Comparison of ENCODE assay signal across 12 mouse cellular contexts in genomic region chr6:72868688-72869087, GRCm38 (mm10). TPM values are rescaled to one million over a fixed set of nuclear protein-coding genes. Genes with fewer than 3 reads are reported as not detected.
DNase-seq lines count a peak whose midpoint lies in the region; ATAC-seq and TF ChIP-seq lines count a peak whose summit lies in the region.
"Had no signal": no experiment of that assay in that cellular context is flagged by ENCODE, and none has a peak within 500 bp of the region (broad histone marks: within the 10 kb centered on the region; RNA-seq: fewer than 3 reads in every experiment).

No protein-coding gene starts in this region.

- TF ChIP-seq POLR2A in myocyte (IDR thresholded peaks at IDR 0.05; ENCODE audit: insufficient read length, low read depth): no peak

- no peaks in the 10 kb centered on the region for H3K27me3 ChIP-seq in intestine, embryonic 16.5 days (replicated peaks; ENCODE audit: control insufficient read depth, insufficient read depth, low read length)
- no peaks in the 10 kb centered on the region for H3K27me3 ChIP-seq in myocyte (ENCODE audit: control insufficient read depth, insufficient read depth, insufficient read length)
- no peaks in the 10 kb centered on the region for H3K27me3 ChIP-seq in forebrain, embryonic 14.5 days (replicated peaks; ENCODE audit: control insufficient read depth, insufficient read depth, low read length)
- H3K27me3 ChIP-seq in hindbrain, embryonic 14.5 days (ENCODE audit: control insufficient read depth, insufficient read depth, low read length): no peaks in the 10 kb centered on the region
- H3K27me3 ChIP-seq: embryonic facial prominence, embryonic 13.5 days; heart, embryonic 13.5 days had no signal

- peaks cover 100% of the 10 kb centered on the region for H3K79me2 ChIP-seq in myocyte (ENCODE audit: control insufficient read depth, insufficient read depth)

- no peaks in the 10 kb centered on the region for H3K36me3 ChIP-seq in intestine, embryonic 16.5 days (ENCODE audit: control insufficient read depth, insufficient read depth, low read length)
- no peaks in the 10 kb centered on the region for H3K36me3 ChIP-seq in myocyte (ENCODE audit: control insufficient read depth, insufficient read depth)
- no peaks in the 10 kb centered on the region for H3K36me3 ChIP-seq in forebrain, embryonic 14.5 days (ENCODE audit: control insufficient read depth, insufficient read depth, low read length)
- no peaks in the 10 kb centered on the region for H3K36me3 ChIP-seq in hindbrain, embryonic 14.5 days (replicated peaks; ENCODE audit: control insufficient read depth, insufficient read depth)

- TF ChIP-seq CTCF in gastrocnemius, adult 2 months (IDR thresholded peaks at IDR 0.05): no peak

- no peaks in the 10 kb centered on the region for H3K9me3 ChIP-seq in intestine, embryonic 16.5 days (ENCODE audit: control insufficient read depth, low read length)
- no peaks in the 10 kb centered on the region for H3K9me3 ChIP-seq in forebrain, embryonic 14.5 days (replicated peaks; ENCODE audit: control insufficient read depth, low read length)
- H3K9me3 ChIP-seq in hindbrain, embryonic 14.5 days (ENCODE audit: control insufficient read depth, low read length): no peaks in the 10 kb centered on the region
- H3K9me3 ChIP-seq: embryonic facial prominence, embryonic 13.5 days; heart, embryonic 13.5 days had no signal

- H3ac ChIP-seq in myocyte (ENCODE audit: control insufficient read depth, insufficient read length): no peak overlapping the region

- H3K4me3 ChIP-seq in gastrocnemius, adult 2 months: no peak overlapping the region
- H3K4me3 ChIP-seq in intestine, embryonic 16.5 days (ENCODE audit: low read length): no peak overlapping the region
- no peak overlapping the region for H3K4me3 ChIP-seq in myocyte
- no peak overlapping the region for H3K4me3 ChIP-seq in forebrain, embryonic 14.5 days (ENCODE audit: low read depth, low read length)
- no peak overlapping the region for H3K4me3 ChIP-seq in hindbrain, embryonic 14.5 days (replicated peaks; ENCODE audit: low read length)
- H3K4me3 ChIP-seq: embryonic facial prominence, embryonic 13.5 days; heart, embryonic 13.5 days had no signal

- H3K4me2 ChIP-seq in intestine, embryonic 16.5 days (ENCODE audit: low read depth, low read length): no peak overlapping the region
- no peak overlapping the region for H3K4me2 ChIP-seq in myocyte (ENCODE audit: low read depth)
- no peak overlapping the region for H3K4me2 ChIP-seq in forebrain, embryonic 14.5 days (ENCODE audit: low read length)
- H3K4me2 ChIP-seq in hindbrain, embryonic 14.5 days (replicated peaks): no peak overlapping the region
- H3K4me2 ChIP-seq: embryonic facial prominence, embryonic 13.5 days; heart, embryonic 13.5 days had no signal

- no peak overlapping the region for H3K9ac ChIP-seq in intestine, embryonic 16.5 days (ENCODE audit: low read depth, low read length)
- no peak overlapping the region for H3K9ac ChIP-seq in forebrain, embryonic 14.5 days (ENCODE audit: low read length)
- no peak overlapping the region for H3K9ac ChIP-seq in hindbrain, embryonic 14.5 days
- H3K9ac ChIP-seq: embryonic facial prominence, embryonic 13.5 days; heart, embryonic 13.5 days had no signal

- WGBS in intestine, embryonic 16.5 days: 55% methylated on average over 5 of the region's 5 CpGs
- 83% methylated on average over 5 of the region's 5 CpGs for WGBS in forebrain, embryonic 14.5 days
- 95% methylated on average over 5 of the region's 5 CpGs for WGBS in hindbrain, embryonic 14.5 days

- DNase-seq in gastrocnemius, adult 2 months: no peak
- no peak for DNase-seq in gastrocnemius, postnatal 36 days
- DNase-seq in ovary, postnatal 36 days (ENCODE audit: low spot score): peak; percentile 35
- DNase-seq in ovary, postnatal 14 days (ENCODE audit: low spot score): no peak
- no peak for DNase-seq in forebrain, embryonic 14.5 days (ENCODE audit: low spot score)
- DNase-seq in hindbrain, embryonic 14.5 days (ENCODE audit: low spot score): no peak
- DNase-seq: cerebellum, adult 8-10 months; thymus, adult 18-20 months had no signal

- H3K27ac ChIP-seq in gastrocnemius, adult 2 months: peak overlapping the region; percentile 39; the same call in 1 of the 2 replicates
- H3K27ac ChIP-seq in intestine, embryonic 16.5 days (ENCODE audit: low read length): peak overlapping the region; percentile 25; the same call in 1 of the 2 replicates
- H3K27ac ChIP-seq in forebrain, embryonic 14.5 days (ENCODE audit: low read depth, low read length): no peak overlapping the region
- H3K27ac ChIP-seq in hindbrain, embryonic 14.5 days: no peak overlapping the region
- H3K27ac ChIP-seq: embryonic facial prominence, embryonic 13.5 days; heart, embryonic 13.5 days had no signal

- intact Hi-C loops in gastrocnemius, adult 2 months (cut with DNase I): no loop called here
- intact Hi-C loops in gastrocnemius, postnatal 36 days (cut with DNase I): no loop called here

- peak; percentile 63; the same call in 1 of the 2 replicates for ATAC-seq in intestine, embryonic 16.5 days
- no peak for ATAC-seq in forebrain, embryonic 14.5 days
- no peak for ATAC-seq in hindbrain, embryonic 14.5 days (ENCODE audit: low FRiP score)

- H3K4me1 ChIP-seq in intestine, embryonic 16.5 days (ENCODE audit: control insufficient read depth, insufficient read depth, low read length): peaks cover 12% of the 10 kb centered on the region
- H3K4me1 ChIP-seq in forebrain, embryonic 14.5 days (ENCODE audit: control insufficient read depth, insufficient read depth, low read length): no peaks in the 10 kb centered on the region
- H3K4me1 ChIP-seq in hindbrain, embryonic 14.5 days (replicated peaks; ENCODE audit: control insufficient read depth, insufficient read depth, low read length): peaks cover 16% of the 10 kb centered on the region; the same call in 1 of the 2 replicates

TF ChIP-seq in myocyte, 11 proteins besides CTCF, POLR2A, EP300 and RAD21:
- TF ChIP-seq CEBPB (IDR thresholded peaks at IDR 0.05; ENCODE audit: insufficient read depth, poor library complexity, severe bottlenecking) (no peak), TCF12 (IDR thresholded peaks at IDR 0.05; ENCODE audit: insufficient read depth, poor library complexity, severe bottlenecking) (no peak), POLR2AphosphoS2 (IDR thresholded peaks at IDR 0.05; ENCODE audit: insufficient read length, low read depth) (no peak), MYOG (IDR thresholded peaks at IDR 0.05; ENCODE audit: control insufficient read depth in 1 of 3, insufficient read depth in 1 of 3, insufficient read length in 2 of 3, low read depth in 2 of 3) (peak in 2 of 3 experiments; percentile 23 to 52), MYOD1 (IDR thresholded peaks at IDR 0.05; ENCODE audit: control insufficient read depth in 1 of 3, insufficient read length in 2 of 3, low read depth in 2 of 3) (peak in 1 of 3 experiments; percentile 21)

RNA-seq across cellular contexts. Expression of gene Kcmf1, which starts 31.1 kb away (rescaled TPM):
- total RNA-seq in gastrocnemius, adult 2 months (2021): 100 to 1,000 TPM; 155 to 192 TPM
- 100 to 1,000 TPM; 150 TPM for total RNA-seq in gastrocnemius, postnatal 36 days (2021)
- polyA plus RNA-seq in intestine, embryonic 16.5 days (2015; fragmentation: Nextera tagmentation; extraction: Ambion mirVana): 23.8 and 24.6 TPM in 2 replicates
- polyA plus RNA-seq in myocyte (2012; fragmentation: generic; extraction: Trizol): 110 TPM
- polyA plus RNA-seq in forebrain, embryonic 14.5 days (2014; fragmentation: Nextera tagmentation; extraction: Ambion mirVana): 33.4 and 34.1 TPM in 2 replicates
- polyA plus RNA-seq in hindbrain, embryonic 14.5 days (2014; fragmentation: Nextera tagmentation; extraction: Ambion mirVana): 41.1 and 43.1 TPM in 2 replicates

Comparison
In these comparisons a context has a peak if more than half of its experiments do, and no peak if none do; other contexts are left out.
1. H3K27ac ChIP-seq: peak in gastrocnemius, adult 2 months (single experiment) and intestine, embryonic 16.5 days (single experiment); none in forebrain, embryonic 14.5 days (single experiment) and hindbrain, embryonic 14.5 days (single experiment).